Mouse (Mus musculus) layer of hippocampus, adult 9-11 months (tissue): Measurements from ENCODE around the gene C77080.

Experiments
- DNase-seq: peaks from one replicate; pipeline ENCODE4 v3.0.0; 2022

Gene C77080

GRCm38 (mm10) chr4:129261196-129261595 is at the start of gene C77080:
C77080 (minus strand) TSS chr4:129261404.
- DNase-seq, result no peak

- DNase-seq, result no peak
These were observed 46.7 kb upstream of the C77080 start for GRCm38 (mm10) chr4:129307936-129308335.

GRCm38 (mm10) chr4:129304306-129304705 is 43.1 kb upstream of the C77080 start:
- DNase-seq, result no peak

GRCm38 (mm10) chr4:129303816-129304215 is 42.6 kb upstream of the C77080 start:
- DNase-seq, result no peak

GRCm38 (mm10) chr4:129303401-129303800 is 42.2 kb upstream of the C77080 start:
- no peak for DNase-seq

- DNase-seq, result no peak
These were observed 37.9 kb upstream of the C77080 start for GRCm38 (mm10) chr4:129299121-129299520.

GRCm38 (mm10) chr4:129297724-129298123 is 36.5 kb upstream of the C77080 start:
- no peak for DNase-seq

- DNase-seq, result no peak
These were observed 34.9 kb upstream of the C77080 start for GRCm38 (mm10) chr4:129296066-129296465.

- no peak for DNase-seq
These were observed 34.0 kb upstream of the C77080 start for GRCm38 (mm10) chr4:129295188-129295587.

GRCm38 (mm10) chr4:129293702-129294101 is 32.5 kb upstream of the C77080 start:
- no peak for DNase-seq

GRCm38 (mm10) chr4:129292831-129293230 is 31.6 kb upstream of the C77080 start:
- DNase-seq, result no peak

GRCm38 (mm10) chr4:129289671-129290070 is 28.5 kb upstream of the C77080 start:
- DNase-seq, result no peak

- DNase-seq, result no peak
These were observed 26.9 kb upstream of the C77080 start for GRCm38 (mm10) chr4:129288067-129288466.

GRCm38 (mm10) chr4:129287472-129287981 is 26.3 kb upstream of the C77080 start, which contains the start of gene Sync:
Sync (plus strand) TSS chr4:129287617.
- no peak for DNase-seq

- no peak for DNase-seq
These were observed 25.7 kb upstream of the C77080 start for GRCm38 (mm10) chr4:129286683-129287471.

GRCm38 (mm10) chr4:129286001-129286682 is 24.9 kb upstream of the C77080 start:
- no peak for DNase-seq

GRCm38 (mm10) chr4:129284685-129285084 is 23.5 kb upstream of the C77080 start:
- no peak for DNase-seq

- no peak for DNase-seq
These were observed 22.0 kb upstream of the C77080 start for GRCm38 (mm10) chr4:129283226-129283625.

GRCm38 (mm10) chr4:129282786-129283185 is 21.6 kb upstream of the C77080 start:
- DNase-seq, result no peak

GRCm38 (mm10) chr4:129276453-129276865 is 15.3 kb upstream of the C77080 start:
- DNase-seq, result peak; percentile 95

- DNase-seq, result peak; percentile 40
These were observed 11.5 kb upstream of the C77080 start for GRCm38 (mm10) chr4:129272756-129273046.

GRCm38 (mm10) chr4:129271991-129272755 is 11.0 kb upstream of the C77080 start:
- DNase-seq, result no peak

- no peak for DNase-seq
These were observed 7.5 kb upstream of the C77080 start for GRCm38 (mm10) chr4:129268698-129269097.
